Mouse (Mus musculus): ENCODE measurements at regions not wholly inside any gene's neighbourhood (a gene's known extent, or its start where the extent isn't known, plus 50 kb on each side); places are given as distances from the start of the nearest gene placed in this dataset.

GRCm38 (mm10) chr17:48847890-48848289 lies 84.3 kb upstream of the Lrfn2 start:
- no peak overlapping the region for H3K27ac ChIP-seq
- H3K27me3 ChIP-seq (ENCODE audit: insufficient read depth, low read length) = no peaks in the 10 kb centered on the region
- ATAC-seq = no peak
- H3K4me2 ChIP-seq (ENCODE audit: low read depth, low read length) = no peak overlapping the region
- WGBS = 48% methylated on average over 7 of the region's 7 CpGs
- no peak for DNase-seq (ENCODE audit: low spot score)
- no peak for TF ChIP-seq CTCF (IDR thresholded peaks at IDR 0.05; ENCODE audit: low read depth)
- H3K4me1 ChIP-seq (ENCODE audit: insufficient read depth, low read length) = no peaks in the 10 kb centered on the region
- no peak overlapping the region for H3K9ac ChIP-seq (replicated peaks; ENCODE audit: low read length)
- no peak overlapping the region for H3K4me3 ChIP-seq (ENCODE audit: low read length)
- H3K36me3 ChIP-seq (ENCODE audit: insufficient read depth, low read length) = no peaks in the 10 kb centered on the region
- H3K9me3 ChIP-seq (ENCODE audit: low read length) = no peaks in the 10 kb centered on the region

GRCm38 (mm10) chr17:48850910-48851309 lies 81.3 kb upstream of the Lrfn2 start:
- no peak overlapping the region for H3K27ac ChIP-seq
- ATAC-seq (no peak), DNase-seq (ENCODE audit: low spot score) (no peak)
- no peaks in the 10 kb centered on the region for H3K4me1 ChIP-seq (ENCODE audit: insufficient read depth, low read length)
- H3K9me3 ChIP-seq (ENCODE audit: low read length) = no peaks in the 10 kb centered on the region
- TF ChIP-seq CTCF (IDR thresholded peaks at IDR 0.05; ENCODE audit: low read depth) = no peak
- H3K9ac ChIP-seq (replicated peaks; ENCODE audit: low read length) = no peak overlapping the region
- H3K27me3 ChIP-seq (ENCODE audit: insufficient read depth, low read length) = no peaks in the 10 kb centered on the region
- H3K36me3 ChIP-seq (ENCODE audit: insufficient read depth, low read length) = no peaks in the 10 kb centered on the region
- no peak overlapping the region for H3K4me3 ChIP-seq (ENCODE audit: low read length)
- no peak overlapping the region for H3K4me2 ChIP-seq (ENCODE audit: low read depth, low read length)

GRCm38 (mm10) chr17:48858891-48859290 lies 73.3 kb upstream of the Lrfn2 start:
- H3K9me3 ChIP-seq (ENCODE audit: low read length) = no peaks in the 10 kb centered on the region
- no peak for ATAC-seq
- H3K36me3 ChIP-seq (ENCODE audit: insufficient read depth, low read length) = no peaks in the 10 kb centered on the region
- no peak for DNase-seq (ENCODE audit: low spot score)
- TF ChIP-seq CTCF (IDR thresholded peaks at IDR 0.05; ENCODE audit: low read depth) = no peak
- 61% methylated on average over 6 of the region's 6 CpGs for WGBS
- no peak overlapping the region for H3K4me2 ChIP-seq (ENCODE audit: low read depth, low read length)
- no peaks in the 10 kb centered on the region for H3K4me1 ChIP-seq (ENCODE audit: insufficient read depth, low read length)
- no peak overlapping the region for H3K9ac ChIP-seq (replicated peaks; ENCODE audit: low read length)
- no peaks in the 10 kb centered on the region for H3K27me3 ChIP-seq (ENCODE audit: insufficient read depth, low read length)
- H3K4me3 ChIP-seq (ENCODE audit: low read length) = no peak overlapping the region
- no peak overlapping the region for H3K27ac ChIP-seq

- no peaks in the 10 kb centered on the region for H3K4me1 ChIP-seq (ENCODE audit: insufficient read depth, low read length)
- no peaks in the 10 kb centered on the region for H3K9me3 ChIP-seq (ENCODE audit: low read length)
- H3K4me2 ChIP-seq (ENCODE audit: low read depth, low read length) = no peak overlapping the region
- DNase-seq (ENCODE audit: low spot score) (no peak), ATAC-seq (no peak)
- no peak for TF ChIP-seq CTCF (IDR thresholded peaks at IDR 0.05; ENCODE audit: low read depth)
- WGBS = 60% methylated on average over 6 of the region's 6 CpGs
- H3K36me3 ChIP-seq (ENCODE audit: insufficient read depth, low read length) = no peaks in the 10 kb centered on the region
- H3K4me3 ChIP-seq (ENCODE audit: low read length) = no peak overlapping the region
- H3K27ac ChIP-seq = no peak overlapping the region
- H3K9ac ChIP-seq (replicated peaks; ENCODE audit: low read length) = no peak overlapping the region
- no peaks in the 10 kb centered on the region for H3K27me3 ChIP-seq (ENCODE audit: insufficient read depth, low read length)
These were observed 61.7 kb upstream of the Lrfn2 start for GRCm38 (mm10) chr17:48870443-48870842.

GRCm38 (mm10) chr17:48877505-48877904 lies 54.7 kb upstream of the Lrfn2 start:
- Histone ChIP-seq H3K9me3 (ENCODE audit: low read length) (no peaks in the 10 kb centered on the region), H3K27ac (no peak overlapping the region), H3K4me1 (ENCODE audit: insufficient read depth, low read length) (no peaks in the 10 kb centered on the region), H3K9ac (replicated peaks; ENCODE audit: low read length) (no peak overlapping the region), H3K4me3 (ENCODE audit: low read length) (no peak overlapping the region), H3K4me2 (ENCODE audit: low read depth, low read length) (no peak overlapping the region), H3K27me3 (ENCODE audit: insufficient read depth, low read length) (no peaks in the 10 kb centered on the region), H3K36me3 (ENCODE audit: insufficient read depth, low read length) (no peaks in the 10 kb centered on the region)
- no peak for TF ChIP-seq CTCF (IDR thresholded peaks at IDR 0.05; ENCODE audit: low read depth)
- ATAC-seq (no peak), DNase-seq (ENCODE audit: low spot score) (peak; percentile 14)
- WGBS = 68% methylated on average over 8 of the region's 8 CpGs

- Histone ChIP-seq H3K9me3 (ENCODE audit: low read length) (no peaks in the 10 kb centered on the region), H3K27me3 (ENCODE audit: insufficient read depth, low read length) (no peaks in the 10 kb centered on the region), H3K4me2 (ENCODE audit: low read depth, low read length) (no peak overlapping the region), H3K27ac (no peak overlapping the region), H3K36me3 (ENCODE audit: insufficient read depth, low read length) (no peaks in the 10 kb centered on the region), H3K4me1 (ENCODE audit: insufficient read depth, low read length) (no peaks in the 10 kb centered on the region), H3K9ac (replicated peaks; ENCODE audit: low read length) (no peak overlapping the region), H3K4me3 (ENCODE audit: low read length) (no peak overlapping the region)
- DNase-seq (ENCODE audit: low spot score) (peak; percentile 32), ATAC-seq (no peak)
- 86% methylated on average over 3 of the region's 3 CpGs for WGBS
- peak; percentile 48 for TF ChIP-seq CTCF (IDR thresholded peaks at IDR 0.05; ENCODE audit: low read depth)
These were observed 51.6 kb upstream of the Lrfn2 start for GRCm38 (mm10) chr17:48880590-48880989.

- TF ChIP-seq CTCF (IDR thresholded peaks at IDR 0.05; ENCODE audit: low read depth) = no peak
- Histone ChIP-seq H3K4me3 (ENCODE audit: low read length) (no peak overlapping the region), H3K27ac (no peak overlapping the region), H3K27me3 (ENCODE audit: insufficient read depth, low read length) (no peaks in the 10 kb centered on the region), H3K9me3 (ENCODE audit: low read length) (no peaks in the 10 kb centered on the region), H3K4me1 (ENCODE audit: insufficient read depth, low read length) (no peaks in the 10 kb centered on the region), H3K9ac (replicated peaks; ENCODE audit: low read length) (no peak overlapping the region), H3K4me2 (ENCODE audit: low read depth, low read length) (no peak overlapping the region), H3K36me3 (ENCODE audit: insufficient read depth, low read length) (no peaks in the 10 kb centered on the region)
- no peak for DNase-seq (ENCODE audit: low spot score)
- 66% methylated on average over 5 of the region's 5 CpGs for WGBS
- ATAC-seq = no peak
These were observed 50.2 kb upstream of the Lrfn2 start for GRCm38 (mm10) chr17:48881946-48882345.
